Mouse (Mus musculus) midbrain, postnatal 0 days (tissue): Measurements from ENCODE around the gene Sdc4. TPM values are rescaled to one million over a fixed set of nuclear protein-coding genes. Genes with fewer than 3 reads are reported as not detected.
A peak's percentile ranks its signal among the peaks of the same experiment; 100 is the strongest.

Experiments used
- ATAC-seq: fragments of 200-750 bp; cut with Nextera tagmentation; 2 replicates; pipeline ENCODE4 v1.8.0; 2017; ENCODE audit warnings: moderate number of reproducible peaks, mild to moderate bottlenecking, moderate TSS enrichment, moderate library complexity; ENCODE audit not compliant: low FRiP score
- DNase-seq: peaks from one replicate; pipeline ENCODE4 v3.0.0-alpha.2; 2015; ENCODE audit warnings: low spot score
- H3K27ac ChIP-seq: fragments of 300-500 bp; sonication (generic); 2 replicates; pipeline ENCODE4 v1.5.1; 2014; ENCODE audit warnings: low read depth, mild to moderate bottlenecking, low read length, mixed read lengths
- H3K27me3 ChIP-seq: fragments of 300-500 bp; sonication (generic); 2 replicates; pipeline ENCODE4 v1.6.1; 2014; ENCODE audit warnings: low read length, control low read depth, mixed read lengths; ENCODE audit not compliant: insufficient read depth
- H3K36me3 ChIP-seq: fragments of 300-500 bp; sonication (generic); 2 replicates; pipeline ENCODE4 v1.6.1; 2014; ENCODE audit warnings: low read length, control low read depth, mixed read lengths; ENCODE audit not compliant: insufficient read depth
- H3K4me1 ChIP-seq: fragments of 300-500 bp; sonication (generic); 2 replicates; pipeline ENCODE4 v1.6.1; 2014; ENCODE audit warnings: mild to moderate bottlenecking, control low read depth, antibody characterized with exemption, low read length, mixed read lengths; ENCODE audit not compliant: insufficient read depth
- H3K4me2 ChIP-seq: fragments of 300-500 bp; sonication (generic); 2 replicates; pipeline ENCODE4 v1.6.1; 2014; ENCODE audit warnings: low read depth, mild to moderate bottlenecking, low read length, mixed read lengths; ENCODE audit not compliant: poor library complexity, severe bottlenecking
- H3K4me3 ChIP-seq: fragments of 300-500 bp; sonication (generic); 2 replicates; pipeline ENCODE4 v1.5.1; 2014; ENCODE audit warnings: low read depth, mild to moderate bottlenecking, low read length, moderate library complexity
- H3K9ac ChIP-seq: fragments of 300-500 bp; sonication (generic); replicated peaks from 2 replicates; pipeline ENCODE4 v1.6.1; 2014; ENCODE audit warnings: mild to moderate bottlenecking, low read length, moderate library complexity, mixed read lengths; ENCODE audit not compliant: poor library complexity, severe bottlenecking
- H3K9me3 ChIP-seq: fragments of 300-500 bp; sonication (generic); 2 replicates; pipeline ENCODE4 v1.6.1; 2016; ENCODE audit warnings: low read length, control low read depth
- CTCF ChIP-seq: IDR thresholded peaks from 2 replicates; pipeline ENCODE4 v1.5.1; 2016; ENCODE audit warnings: antibody characterized with exemption, mild to moderate bottlenecking
- WGBS: fragments of 180-500 bp; shearing (Covaris S2); extraction: QIAGEN DNeasy Blood & Tissue Kit; methylation state at CpG from one replicate; pipeline ENCODE4 v1.1.7; 2014; 5-methylcytosine and 5-hydroxymethylcytosine counted together
- polyA plus RNA-seq: library from polyadenylated mRNA; unstranded; fragments of >200 nt; fragmentation: Nextera tagmentation; extraction: Ambion mirVana; gene quantifications from 2 replicates; pipeline ENCODE4 v1.2.1, GENCODE M21; 2015
- total RNA-seq: library from RNA; depleted of rRNA; stranded (reverse); fragments of >200 nt; gene quantifications from 2 replicates; pipeline ENCODE4 v1.2.3, GENCODE M21; 2014

The Sdc4 gene
- total and polyA plus RNA-seq, 2 experiments from 2014 or later: 19.3 to 20.3 TPM

DNA sequence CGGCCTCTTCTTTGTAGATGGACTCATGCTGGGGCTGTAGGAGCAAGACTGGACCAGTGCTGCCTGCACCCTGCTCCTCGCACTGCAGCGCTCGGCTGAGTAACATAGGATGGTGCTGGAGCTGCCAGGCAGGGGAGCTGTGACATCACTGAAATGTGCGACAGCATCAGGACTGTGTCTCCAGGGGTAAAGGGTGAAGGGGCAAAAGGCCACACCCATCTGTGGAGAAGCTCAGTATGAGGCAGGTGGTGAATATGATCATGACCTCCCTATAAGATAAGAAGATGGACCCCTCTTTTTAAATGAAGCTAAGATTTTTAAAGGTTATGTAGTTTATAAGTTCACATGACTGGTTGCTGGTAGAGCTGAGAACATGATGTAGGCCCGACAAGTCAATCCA is 29.9 kb upstream of the Sdc4 start, which contains the start of gene Trp53tg5:
Trp53tg5 (minus strand) TSS at position 101 of the 400 bp plus-strand sequence.
- WGBS: 79% methylated on average over 6 of the region's 6 CpGs
- H3K4me1 ChIP-seq: no peaks in the 10 kb centered on the region
- H3K27ac ChIP-seq: no peak within 1 kb of the TSS
- ATAC-seq (no peak), DNase-seq (no peak)
- no peak within 1 kb of the TSS for H3K4me2 ChIP-seq
- no peak for TF ChIP-seq CTCF
- H3K27me3 ChIP-seq: no peaks in the 10 kb centered on the region
- H3K36me3 ChIP-seq: peaks cover 36% of the 10 kb centered on the region
- H3K4me3 ChIP-seq: no peak within 1 kb of the TSS
- H3K9ac ChIP-seq: no peak within 1 kb of the TSS
- H3K9me3 ChIP-seq: no peaks in the 10 kb centered on the region

DNA sequence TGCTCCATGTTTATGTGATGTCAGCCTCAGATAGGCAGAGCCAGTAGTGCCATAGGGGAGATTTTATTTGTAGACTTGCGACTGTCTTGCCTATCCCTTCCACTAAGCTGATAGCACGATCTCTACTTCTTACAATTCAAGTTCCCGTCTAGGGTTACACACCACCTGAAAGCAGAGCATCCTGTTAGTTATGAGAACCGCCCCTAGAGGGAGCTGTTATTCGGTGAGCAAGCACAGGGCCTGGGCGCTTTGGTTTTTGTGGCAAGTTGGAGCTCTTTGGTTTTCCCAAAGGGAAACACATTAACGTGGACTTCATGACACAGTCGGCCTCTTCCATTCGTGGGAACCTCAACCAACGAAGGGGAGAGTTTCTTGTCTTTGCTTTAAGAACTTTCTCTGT is 26.6 kb upstream of the Sdc4 start:
- no peak for ATAC-seq
- H3K36me3 ChIP-seq: peaks cover 49% of the 10 kb centered on the region
- DNase-seq: peak; percentile 51
- no peak overlapping the region for H3K27ac ChIP-seq
- H3K4me1 ChIP-seq: no peaks in the 10 kb centered on the region
- H3K27me3 ChIP-seq: no peaks in the 10 kb centered on the region
- peak; percentile 71 for TF ChIP-seq CTCF
- H3K4me3 ChIP-seq: no peak overlapping the region
- H3K4me2 ChIP-seq: no peak overlapping the region
- 28% methylated on average over 10 of the region's 10 CpGs for WGBS
- no peak overlapping the region for H3K9ac ChIP-seq
- H3K9me3 ChIP-seq: no peaks in the 10 kb centered on the region

DNA sequence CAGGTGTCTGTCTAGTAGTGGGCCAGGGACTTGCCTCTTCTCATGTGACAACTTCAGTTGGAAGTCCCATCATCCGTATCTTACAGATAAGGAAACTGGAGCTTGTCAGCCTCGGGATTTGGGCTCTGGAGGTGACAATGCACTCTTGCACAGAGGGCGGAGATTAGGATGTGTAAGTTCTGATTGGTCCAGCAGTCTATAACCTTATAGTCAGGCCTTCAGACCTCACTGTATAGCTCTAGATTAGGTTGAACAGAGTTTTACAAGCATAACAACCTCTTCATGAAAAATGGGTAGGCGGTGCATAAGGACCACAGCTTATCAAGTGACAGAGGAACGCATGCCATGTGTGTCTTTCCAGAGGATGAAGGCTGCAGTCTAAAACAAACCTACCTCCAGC is 23.1 kb upstream of the Sdc4 start:
- no peaks in the 10 kb centered on the region for H3K9me3 ChIP-seq
- no peak overlapping the region for H3K9ac ChIP-seq
- H3K36me3 ChIP-seq: peaks cover 56% of the 10 kb centered on the region
- TF ChIP-seq CTCF: no peak
- no peak overlapping the region for H3K27ac ChIP-seq
- no peak overlapping the region for H3K4me3 ChIP-seq
- no peak for ATAC-seq
- H3K4me2 ChIP-seq: no peak overlapping the region
- no peak for DNase-seq
- 81% methylated on average over 5 of the region's 5 CpGs for WGBS
- H3K4me1 ChIP-seq: 0 out of 2 replicates have a peak, but pooled peaks cover 3% of the 10 kb centered on the region
- no peaks in the 10 kb centered on the region for H3K27me3 ChIP-seq

DNA sequence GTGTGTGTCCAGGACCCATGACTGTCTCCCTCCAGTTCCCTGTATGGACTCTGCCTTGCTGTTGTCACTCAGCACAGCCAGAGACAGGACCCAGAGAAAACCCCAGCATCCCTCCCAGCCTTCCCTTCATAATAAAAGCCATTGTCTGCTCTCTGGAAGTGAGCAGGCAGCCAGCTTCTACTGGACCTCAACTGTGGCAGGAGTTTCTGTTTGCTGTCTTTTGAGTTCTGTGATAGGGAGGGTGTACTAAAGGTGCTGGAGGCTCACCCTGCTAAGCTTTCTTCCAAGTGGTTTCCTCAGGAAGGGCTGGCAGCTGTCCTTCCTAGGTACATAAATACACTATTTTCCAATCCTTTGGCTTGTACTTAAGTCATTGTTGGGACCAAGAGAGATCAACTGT is 21.5 kb upstream of the Sdc4 start:
- peaks cover 49% of the 10 kb centered on the region for H3K36me3 ChIP-seq

DNA sequence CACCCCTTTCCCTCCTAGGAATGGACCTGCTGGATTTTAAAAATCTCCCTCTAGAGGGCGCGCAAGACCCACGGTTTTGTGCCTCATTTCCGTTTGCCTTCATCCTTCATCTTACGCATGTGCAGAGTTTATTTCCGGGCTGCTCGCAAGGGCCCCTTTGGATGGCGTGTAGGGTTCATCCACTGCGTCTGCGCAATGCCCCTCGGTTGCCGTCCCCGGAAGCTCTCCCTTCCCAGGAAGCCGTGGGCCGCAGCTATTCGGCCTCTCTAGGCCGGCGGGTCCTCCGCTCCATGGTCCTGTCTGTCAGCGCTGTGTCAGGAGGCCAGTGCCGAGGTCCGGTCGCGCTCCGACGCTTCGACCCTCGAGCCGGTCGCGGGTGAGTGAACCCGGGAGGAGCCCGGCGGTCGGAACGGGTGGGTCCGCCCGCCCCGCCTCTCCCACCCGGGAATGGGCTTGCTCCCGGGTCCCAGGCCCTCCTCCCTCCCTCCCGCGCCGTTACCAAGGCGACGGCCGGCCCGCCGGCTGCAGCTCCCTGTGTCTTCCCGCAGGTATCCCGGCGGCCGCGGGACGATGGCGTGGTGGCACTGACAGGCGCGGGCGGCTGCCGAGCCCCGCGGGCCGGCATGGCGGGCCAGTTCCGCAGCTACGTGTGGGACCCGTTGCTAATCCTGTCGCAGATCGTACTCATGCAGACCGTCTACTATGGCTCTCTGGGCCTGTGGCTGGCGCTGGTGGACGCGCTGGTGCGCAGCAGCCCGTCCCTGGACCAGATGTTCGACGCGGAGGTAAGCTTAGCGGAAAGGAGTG is 17.3 kb upstream of the Sdc4 start, which contains the start of gene Gm20458:
Gm20458 (plus strand) TSS at position 223 of the 807 bp plus-strand sequence.
- H3K4me3 ChIP-seq: peak within 1 kb of the TSS; percentile 69
- peak within 1 kb of the TSS; percentile 86 for H3K9ac ChIP-seq
- H3K36me3 ChIP-seq: peaks cover 29% of the 10 kb centered on the region
- no peaks in the 10 kb centered on the region for H3K27me3 ChIP-seq
- peak; percentile 89 for TF ChIP-seq CTCF
- ATAC-seq (peak; percentile 99), DNase-seq (peak; percentile 99)
- H3K4me1 ChIP-seq: 0 out of 2 replicates have a peak, but pooled peaks cover 3% of the 10 kb centered on the region
- H3K9me3 ChIP-seq: no peaks in the 10 kb centered on the region
- H3K27ac ChIP-seq: peak within 1 kb of the TSS; percentile 92
- peak within 1 kb of the TSS; percentile 71 for H3K4me2 ChIP-seq
- WGBS: under 1% methylated on average over 69 of the region's 79 CpGs

More for the DNA sequence above, 21.5 kb upstream of the Sdc4 start:
- H3K4me2 ChIP-seq: no peak overlapping the region
- TF ChIP-seq CTCF: no peak
- H3K27me3 ChIP-seq: no peaks in the 10 kb centered on the region
- H3K4me3 ChIP-seq: no peak overlapping the region
- no peak for DNase-seq
- ATAC-seq: no peak
- no peaks in the 10 kb centered on the region for H3K9me3 ChIP-seq
- H3K27ac ChIP-seq: no peak overlapping the region
- H3K9ac ChIP-seq: no peak overlapping the region
- 0 out of 2 replicates have a peak, but pooled peaks cover 3% of the 10 kb centered on the region for H3K4me1 ChIP-seq

DNA sequence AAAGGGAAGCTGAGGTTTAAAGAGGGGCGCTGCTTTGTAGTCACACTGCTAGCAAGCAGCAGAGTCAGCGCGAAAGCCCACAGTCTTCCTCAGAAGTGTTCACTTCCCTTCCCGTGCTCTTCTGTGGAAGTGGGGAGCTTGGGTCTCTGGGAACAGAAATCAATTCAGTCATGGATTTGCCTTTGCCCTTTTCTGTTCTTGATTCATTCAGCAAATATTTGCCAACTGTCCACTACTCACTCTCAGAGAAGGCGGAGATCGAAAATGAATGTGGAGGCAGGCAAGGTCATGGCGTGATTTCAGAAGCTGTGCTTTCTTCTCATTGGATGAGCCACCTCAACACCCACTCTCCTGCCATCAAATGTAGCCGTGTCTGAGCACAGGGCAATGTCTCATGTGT is 14.8 kb upstream of the Sdc4 start:
- WGBS: 89% methylated on average over 8 of the region's 8 CpGs
- no peak overlapping the region for H3K27ac ChIP-seq
- DNase-seq (no peak), ATAC-seq (no peak)
- peaks cover 6% of the 10 kb centered on the region; the same call in 1 of the 2 replicates for H3K36me3 ChIP-seq
- 0 out of 2 replicates have a peak, but pooled peaks cover 3% of the 10 kb centered on the region for H3K4me1 ChIP-seq
- H3K9me3 ChIP-seq: no peaks in the 10 kb centered on the region
- TF ChIP-seq CTCF: no peak
- no peak overlapping the region for H3K4me2 ChIP-seq
- H3K4me3 ChIP-seq: no peak overlapping the region
- H3K27me3 ChIP-seq: no peaks in the 10 kb centered on the region
- H3K9ac ChIP-seq: no peak overlapping the region
